Mouse (Mus musculus) E14TG2a.4 (cell line): ENCODE data around the gene Kidins220.

Experiments
- CTCF ChIP-seq: conservative IDR thresholded peaks from 2 replicates; pipeline ENCODE4 v1.5.1; 2014; ENCODE audit warnings: low read length
- NANOG ChIP-seq: IDR thresholded peaks from 2 replicates; pipeline ENCODE4 v1.6.1; 2014; ENCODE audit warnings: borderline replicate concordance, low read length, mixed read lengths

DNA sequence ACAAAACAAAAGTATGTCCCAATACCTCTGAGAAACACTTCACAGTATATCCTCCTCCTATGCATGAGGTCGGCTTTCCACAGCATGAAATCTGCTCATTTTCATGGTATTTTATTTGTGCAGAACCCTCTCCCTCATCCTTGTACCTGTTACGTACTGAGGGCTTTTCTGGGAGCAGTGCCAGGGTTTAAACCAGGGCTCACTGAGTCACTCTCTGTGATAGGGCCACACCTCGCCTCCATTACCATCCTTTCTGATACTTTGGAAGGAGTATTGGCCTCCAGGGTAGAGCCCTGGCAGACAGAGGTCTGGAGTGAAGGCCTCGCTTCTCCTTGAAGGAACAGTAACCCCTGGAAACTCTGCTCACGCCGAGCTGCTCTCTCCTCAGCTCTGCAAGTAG is 30.6 kb downstream of the Kidins220 start:
- no peak for TF ChIP-seq NANOG
- no peak for TF ChIP-seq CTCF
